Mouse (Mus musculus): ENCODE results near the gene 3110009E18Rik. TPM values are rescaled to one million over a fixed set of nuclear protein-coding genes. Genes with fewer than 3 reads are reported as not detected.

3110009E18Rik gene
- total and polyA plus RNA-seq, 3 experiments: 15.1 to 16.5 TPM; not detected in 1

GRCm38 (mm10) chr1:120074931-120075330, 46.1 kb upstream of the 3110009E18Rik start:
- no peaks in the 10 kb centered on the region; the same call in 1 of the 2 replicates for H3K79me2 ChIP-seq (ENCODE audit: control insufficient read depth, insufficient read depth, low read length, poor library complexity)
- H3K4me1 ChIP-seq (ENCODE audit: control insufficient read depth in 1 of 2, insufficient read depth in 2 of 2, low read length in 2 of 2): peaks cover 0 to 7% of the 10 kb centered on the region in 2 experiments; a peak in 2 of 4 replicates
- no peak overlapping the region for H3K27ac ChIP-seq (ENCODE audit: control insufficient read depth, low read depth, low read length)
- TF ChIP-seq MYB (IDR thresholded peaks at IDR 0.05; ENCODE audit: low read depth, low read length): no peak
- TF ChIP-seq GATA1 (IDR thresholded peaks at IDR 0.05; ENCODE audit: low read depth, low read length): no peak
- H3K36me3 ChIP-seq (ENCODE audit: control insufficient read depth in 1 of 2, insufficient read depth in 2 of 2, low read length in 2 of 2): peaks cover 0 to 3% of the 10 kb centered on the region in 2 experiments; a peak in 2 of 4 replicates
- H3K4me3 ChIP-seq (ENCODE audit: control insufficient read depth in 1 of 2, insufficient read depth in 1 of 2, low read depth in 2 of 2, low read length in 2 of 2): no peak overlapping the region
- no peaks in the 10 kb centered on the region for H3K27me3 ChIP-seq (ENCODE audit: control insufficient read depth in 1 of 2, insufficient read depth in 2 of 2, low read length in 2 of 2)
- no peak overlapping the region for H3K9ac ChIP-seq (ENCODE audit: control insufficient read depth, low read depth, low read length, poor library complexity, severe bottlenecking)
- no peak for DNase-seq (ENCODE audit: low read depth, low spot score)
- no peaks in the 10 kb centered on the region for H3K9me3 ChIP-seq (replicated peaks; ENCODE audit: insufficient read depth, low read length)

GRCm38 (mm10) chr1:120075507-120075906, 45.5 kb upstream of the 3110009E18Rik start:
- Histone ChIP-seq H3K9ac (ENCODE audit: control insufficient read depth, low read depth, low read length, poor library complexity, severe bottlenecking) (no peak overlapping the region), H3K4me1 (ENCODE audit: control insufficient read depth in 1 of 2, insufficient read depth in 2 of 2, low read length in 2 of 2) (peaks cover 0 to 7% of the 10 kb centered on the region in 2 experiments; a peak in 2 of 4 replicates), H3K27me3 (ENCODE audit: control insufficient read depth in 1 of 2, insufficient read depth in 2 of 2, low read length in 2 of 2) (no peaks in the 10 kb centered on the region), H3K27ac (ENCODE audit: control insufficient read depth, low read depth, low read length) (no peak overlapping the region), H3K4me3 (ENCODE audit: control insufficient read depth in 1 of 2, insufficient read depth in 1 of 2, low read depth in 2 of 2, low read length in 2 of 2) (no peak overlapping the region), H3K36me3 (ENCODE audit: control insufficient read depth in 1 of 2, insufficient read depth in 2 of 2, low read length in 2 of 2) (peaks cover 0 to 3% of the 10 kb centered on the region in 2 experiments; a peak in 2 of 4 replicates), H3K79me2 (ENCODE audit: control insufficient read depth, insufficient read depth, low read length, poor library complexity) (no peaks in the 10 kb centered on the region; the same call in 1 of the 2 replicates), H3K9me3 (replicated peaks; ENCODE audit: insufficient read depth, low read length) (no peaks in the 10 kb centered on the region)
- DNase-seq (ENCODE audit: low read depth, low spot score): peak; percentile 73
- 0 out of 2 replicates have a peak, but pooled peaks have one; percentile 17 for TF ChIP-seq ETS1 (IDR thresholded peaks at IDR 0.05; ENCODE audit: low read depth, low read length)
- TF ChIP-seq TCF12 (IDR thresholded peaks at IDR 0.05; ENCODE audit: low read depth, low read length): no peak

GRCm38 (mm10) chr1:120077746-120078410, 43.1 kb upstream of the 3110009E18Rik start:
- peaks cover 0 to 3% of the 10 kb centered on the region in 2 experiments; a peak in 2 of 4 replicates for H3K36me3 ChIP-seq (ENCODE audit: control insufficient read depth in 1 of 2, insufficient read depth in 2 of 2, low read length in 2 of 2)
- H3K79me2 ChIP-seq (ENCODE audit: control insufficient read depth, insufficient read depth, low read length, poor library complexity): no peaks in the 10 kb centered on the region; the same call in 1 of the 2 replicates
- no peak overlapping the region for H3K27ac ChIP-seq (ENCODE audit: control insufficient read depth, low read depth, low read length)
- H3K9ac ChIP-seq (ENCODE audit: control insufficient read depth, low read depth, low read length, poor library complexity, severe bottlenecking): no peak overlapping the region
- H3K4me1 ChIP-seq (ENCODE audit: control insufficient read depth in 1 of 2, insufficient read depth in 2 of 2, low read length in 2 of 2): peaks cover 0 to 7% of the 10 kb centered on the region in 2 experiments; a peak in 2 of 4 replicates
- no peaks in the 10 kb centered on the region for H3K27me3 ChIP-seq (ENCODE audit: control insufficient read depth in 1 of 2, insufficient read depth in 2 of 2, low read length in 2 of 2)
- H3K4me3 ChIP-seq (ENCODE audit: control insufficient read depth in 1 of 2, insufficient read depth in 1 of 2, low read depth in 2 of 2, low read length in 2 of 2): no peak overlapping the region
- no peak for TF ChIP-seq TBP (IDR thresholded peaks at IDR 0.05; ENCODE audit: low read depth, low read length)
- no peak for TF ChIP-seq MYC (IDR thresholded peaks at IDR 0.05; ENCODE audit: low read depth, low read length)
- no peak for TF ChIP-seq ZKSCAN1 (IDR thresholded peaks at IDR 0.05; ENCODE audit: low read depth, low read length)
- no peak for TF ChIP-seq MAZ (IDR thresholded peaks at IDR 0.05; ENCODE audit: low read depth, low read length)
- no peaks in the 10 kb centered on the region for H3K9me3 ChIP-seq (replicated peaks; ENCODE audit: insufficient read depth, low read length)
- no peak for DNase-seq (ENCODE audit: low read depth, low spot score)
